Mouse (Mus musculus): ENCODE measurements around the gene Timm10b. TPM values are rescaled to one million over a fixed set of nuclear protein-coding genes. Genes with fewer than 3 reads are reported as not detected.

Timm10b gene
- polyA plus RNA-seq, 1 experiment, result 146 TPM

- H3K27ac ChIP-seq (ENCODE audit: control insufficient read depth, insufficient read depth, low read depth, low read length, poor library complexity), result no peak within 1 kb of the TSS
- 2% methylated on average over 17 of the region's 17 CpGs for WGBS
Observed at GRCm38 (mm10) chr7:105650639-105651435, 11.0 kb downstream of the Timm10b start, which contains the start of gene Dnhd1. Gene Dnhd1, plus strand, starts transcription at chr7:105650827.

GRCm38 (mm10) chr7:105685541-105686197 lies 45.8 kb downstream of the Timm10b start:
- 55% methylated on average over 13 of the region's 13 CpGs for WGBS
- Histone ChIP-seq H3K27ac (ENCODE audit: control insufficient read depth, insufficient read depth, low read depth, low read length, poor library complexity) (no peak overlapping the region), H3K4me1 (ENCODE audit: control insufficient read depth, insufficient read depth, low read length) (no peaks in the 10 kb centered on the region), H3K4me3 (replicated peaks; ENCODE audit: control insufficient read depth, low read depth, low read length) (no peak overlapping the region)
- TF ChIP-seq CTCF (IDR thresholded peaks at IDR 0.05; ENCODE audit: control insufficient read depth, insufficient read depth, low read length), result no peak
- TF ChIP-seq POLR2A (IDR thresholded peaks at IDR 0.05; ENCODE audit: borderline replicate concordance, control insufficient read depth, low read depth, low read length), result no peak

More at GRCm38 (mm10) chr7:105650639-105651435, 11.0 kb downstream of the Timm10b start, which contains the start of gene Dnhd1:
- TF ChIP-seq CTCF (IDR thresholded peaks at IDR 0.05; ENCODE audit: control insufficient read depth, insufficient read depth, low read length) (peak; percentile 55), POLR2A (IDR thresholded peaks at IDR 0.05; ENCODE audit: borderline replicate concordance, control insufficient read depth, low read depth, low read length) (no peak)
- Histone ChIP-seq H3K4me3 (replicated peaks; ENCODE audit: control insufficient read depth, low read depth, low read length) (peak within 1 kb of the TSS; percentile 65), H3K4me1 (ENCODE audit: control insufficient read depth, insufficient read depth, low read length) (no peaks in the 10 kb centered on the region)

- TF ChIP-seq CTCF (IDR thresholded peaks at IDR 0.05; ENCODE audit: control insufficient read depth, insufficient read depth, low read length), result no peak
- TF ChIP-seq POLR2A (IDR thresholded peaks at IDR 0.05; ENCODE audit: borderline replicate concordance, control insufficient read depth, low read depth, low read length), result no peak
- 3% methylated on average over 1 of the region's 1 CpGs for WGBS
- H3K4me3 ChIP-seq (replicated peaks; ENCODE audit: control insufficient read depth, low read depth, low read length), result no peak overlapping the region
- H3K27ac ChIP-seq (ENCODE audit: control insufficient read depth, insufficient read depth, low read depth, low read length, poor library complexity), result no peak overlapping the region
- no peaks in the 10 kb centered on the region for H3K4me1 ChIP-seq (ENCODE audit: control insufficient read depth, insufficient read depth, low read length)
Observed at GRCm38 (mm10) chr7:105690875-105691274, 51.0 kb downstream of the Timm10b start.

Other genes with a start within 250 kb of the Timm10b start
- 31.1 and 112 TPM in 2 replicates for gene Fam160a2, start 240.0 kb upstream of the Timm10b start, polyA plus RNA-seq (2011; ENCODE audit: insufficient read depth, insufficient read length, low replicate concordance, missing spikeins)
- 0.60 TPM in 1 of 2 replicates, not detected in the other for gene Cnga4, start 235.5 kb upstream of the Timm10b start, polyA plus RNA-seq (2011; ENCODE audit: insufficient read depth, insufficient read length, low replicate concordance, missing spikeins)
- gene Cckbr, start 214.3 kb upstream of the Timm10b start, polyA plus RNA-seq (2011; ENCODE audit: insufficient read depth, insufficient read length, low replicate concordance, missing spikeins), result not detected in 2 replicates
- 6.1 and 7.6 TPM in 2 replicates for gene Cavin3, start 157.8 kb upstream of the Timm10b start, polyA plus RNA-seq (2011; ENCODE audit: insufficient read depth, insufficient read length, low replicate concordance, missing spikeins)
- gene Smpd1, start 85.7 kb upstream of the Timm10b start, polyA plus RNA-seq (2011; ENCODE audit: insufficient read depth, insufficient read length, low replicate concordance, missing spikeins), result 4.3 and 9.2 TPM in 2 replicates
- gene Apbb1, start 58.4 kb upstream of the Timm10b start, polyA plus RNA-seq (2011; ENCODE audit: insufficient read depth, insufficient read length, low replicate concordance, missing spikeins), result 0.80 and 1.1 TPM in 2 replicates
- gene Hpx, start 39.9 kb upstream of the Timm10b start, polyA plus RNA-seq (2011; ENCODE audit: insufficient read depth, insufficient read length, low replicate concordance, missing spikeins), result 5.9 and 19.9 TPM in 2 replicates
- 7.6 and 15.9 TPM in 2 replicates for gene Trim3, start 6.5 kb upstream of the Timm10b start, polyA plus RNA-seq (2011; ENCODE audit: insufficient read depth, insufficient read length, low replicate concordance, missing spikeins)
- gene Arfip2, start 360 bp downstream of the Timm10b start, polyA plus RNA-seq (2011; ENCODE audit: insufficient read depth, insufficient read length, low replicate concordance, missing spikeins), result 10.2 and 13.3 TPM in 2 replicates
- gene Gm45799, start 496 bp downstream of the Timm10b start, polyA plus RNA-seq (2011; ENCODE audit: insufficient read depth, insufficient read length, low replicate concordance, missing spikeins), result 1.4 and 6.0 TPM in 2 replicates
- gene Dnhd1, start 10.8 kb downstream of the Timm10b start, polyA plus RNA-seq (2011; ENCODE audit: insufficient read depth, insufficient read length, low replicate concordance, missing spikeins), result 0.40 and 4.5 TPM in 2 replicates
- gene Ilk, start 96.5 kb downstream of the Timm10b start, polyA plus RNA-seq (2011; ENCODE audit: insufficient read depth, insufficient read length, low replicate concordance, missing spikeins), result 79.3 and 114 TPM in 2 replicates
- gene Rrp8, start 97.3 kb downstream of the Timm10b start, polyA plus RNA-seq (2011; ENCODE audit: insufficient read depth, insufficient read length, low replicate concordance, missing spikeins), result 19.1 and 26.7 TPM in 2 replicates
- gene Taf10, start 104.3 kb downstream of the Timm10b start, polyA plus RNA-seq (2011; ENCODE audit: insufficient read depth, insufficient read length, low replicate concordance, missing spikeins), result 152 and 185 TPM in 2 replicates
- 13.8 and 20.0 TPM in 2 replicates for gene Tpp1, start 112.2 kb downstream of the Timm10b start, polyA plus RNA-seq (2011; ENCODE audit: insufficient read depth, insufficient read length, low replicate concordance, missing spikeins)
- gene Dchs1, start 147.6 kb downstream of the Timm10b start, polyA plus RNA-seq (2011; ENCODE audit: insufficient read depth, insufficient read length, low replicate concordance, missing spikeins), result 0.17 and 0.49 TPM in 2 replicates
- gene Mrpl17, start 171.0 kb downstream of the Timm10b start, polyA plus RNA-seq (2011; ENCODE audit: insufficient read depth, insufficient read length, low replicate concordance, missing spikeins), result 37.5 and 42.2 TPM in 2 replicates